Mouse (Mus musculus) liver, adult 2 months (tissue): ENCODE results near the gene Nova2. TPM values are rescaled to one million over a fixed set of nuclear protein-coding genes. Genes with fewer than 3 reads are reported as not detected.

Experiments used
- DNase-seq: peaks from one replicate; pipeline ENCODE4 v3.0.0-alpha.2; 2011; ENCODE audit warnings: low read depth, low spot score; ENCODE audit errors: extremely low read depth
- H3K27ac ChIP-seq: fragments of 200-500 bp; replicated peaks from 2 replicates; pipeline ENCODE4 v1.5.1; 2012; ENCODE audit warnings: low read depth, mild to moderate bottlenecking, control low read depth, inconsistent platforms, low read length; ENCODE audit not compliant: insufficient read depth
- H3K27me3 ChIP-seq: fragments of 200-500 bp; 2 replicates; pipeline ENCODE4 v1.6.1; 2012; ENCODE audit warnings: mild to moderate bottlenecking, moderate library complexity, low read length, inconsistent platforms; ENCODE audit not compliant: control insufficient read depth, insufficient read depth
- H3K36me3 ChIP-seq: fragments of 200-500 bp; 2 replicates; pipeline ENCODE4 v1.6.1; 2012; ENCODE audit warnings: low read length, inconsistent platforms; ENCODE audit not compliant: control insufficient read depth, insufficient read depth
- H3K4me1 ChIP-seq: fragments of 200-500 bp; 2 replicates; pipeline ENCODE4 v1.6.1; 2011; ENCODE audit warnings: low read length; ENCODE audit not compliant: control insufficient read depth, insufficient read depth
- H3K4me3 ChIP-seq: fragments of 200-500 bp; 2 replicates; pipeline ENCODE4 v1.5.1; 2011; ENCODE audit warnings: low read depth, mild to moderate bottlenecking, control low read depth, low read length, moderate library complexity; ENCODE audit not compliant: insufficient read depth
- H3K79me2 ChIP-seq: fragments of 200-500 bp; 2 replicates; pipeline ENCODE4 v1.6.1; 2012; ENCODE audit warnings: inconsistent platforms, mild to moderate bottlenecking, low read length, moderate library complexity; ENCODE audit not compliant: control insufficient read depth, insufficient read depth
- H3K9ac ChIP-seq: fragments of 200-500 bp; 2 replicates; pipeline ENCODE4 v1.6.1; 2012; ENCODE audit warnings: low read depth, mild to moderate bottlenecking, control low read depth, inconsistent platforms, low read length
- CTCF ChIP-seq: fragments of 200-500 bp; IDR thresholded peaks from 2 replicates; pipeline ENCODE4 v1.5.1; 2011; ENCODE audit warnings: low read depth, low read length, control low read depth
- POLR2A ChIP-seq: fragments of 200-500 bp; IDR thresholded peaks from 2 replicates; pipeline ENCODE4 v1.6.1; 2011; ENCODE audit warnings: low read length, control low read depth; ENCODE audit not compliant: insufficient read depth; ENCODE audit errors: extremely low read depth
- WGBS: fragments of 180-500 bp; shearing (Covaris S2); methylation state at CpG from one replicate; pipeline ENCODE4 v1.1.7; 2018; 5-methylcytosine and 5-hydroxymethylcytosine counted together
- polyA plus RNA-seq: library from polyadenylated mRNA; depleted of rRNA; stranded (reverse); fragments of >200 nt; gene quantifications from 2 replicates; pipeline ENCODE4 v1.2.3, GENCODE M21; 2012
- total RNA-seq: library from RNA; depleted of rRNA; stranded (reverse); fragments of >200 nt; gene quantifications from 2 replicates; pipeline ENCODE4 v1.2.3, GENCODE M21; 2014

Nova2 gene
- total and polyA plus RNA-seq, 2 experiments, result 0.09 to 0.24 TPM

DNA sequence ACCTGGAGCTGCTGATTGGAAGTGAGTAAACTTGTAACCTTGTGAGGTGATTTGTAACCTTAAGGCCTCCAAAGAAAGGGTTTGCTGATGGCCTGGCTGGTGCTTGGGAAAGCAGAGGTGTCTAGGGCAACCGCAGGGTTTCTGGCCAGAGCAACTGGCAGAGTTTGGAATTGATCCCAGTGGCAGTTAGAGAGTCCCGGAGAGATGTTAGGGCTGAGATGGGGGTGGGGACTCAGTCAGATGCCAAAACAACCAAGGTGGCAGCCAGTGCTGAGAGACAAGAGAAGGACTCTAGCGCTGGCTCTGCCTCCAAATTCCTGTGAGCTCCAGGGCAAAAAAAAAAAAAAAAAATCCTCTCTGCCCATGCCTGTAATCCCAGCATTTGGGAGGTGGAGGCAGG is 7.8 kb upstream of the Nova2 start:
- H3K27me3 ChIP-seq, result no peaks in the 10 kb centered on the region
- DNase-seq, result no peak
- no peaks in the 10 kb centered on the region for H3K36me3 ChIP-seq
- H3K27ac ChIP-seq, result no peak overlapping the region
- 25% methylated on average over 3 of the region's 3 CpGs for WGBS
- H3K9ac ChIP-seq, result no peak overlapping the region
- no peaks in the 10 kb centered on the region; the same call in 1 of the 2 replicates for H3K4me1 ChIP-seq
- no peaks in the 10 kb centered on the region for H3K79me2 ChIP-seq
- no peak for TF ChIP-seq POLR2A
- no peak for TF ChIP-seq CTCF
- no peak overlapping the region for H3K4me3 ChIP-seq

DNA sequence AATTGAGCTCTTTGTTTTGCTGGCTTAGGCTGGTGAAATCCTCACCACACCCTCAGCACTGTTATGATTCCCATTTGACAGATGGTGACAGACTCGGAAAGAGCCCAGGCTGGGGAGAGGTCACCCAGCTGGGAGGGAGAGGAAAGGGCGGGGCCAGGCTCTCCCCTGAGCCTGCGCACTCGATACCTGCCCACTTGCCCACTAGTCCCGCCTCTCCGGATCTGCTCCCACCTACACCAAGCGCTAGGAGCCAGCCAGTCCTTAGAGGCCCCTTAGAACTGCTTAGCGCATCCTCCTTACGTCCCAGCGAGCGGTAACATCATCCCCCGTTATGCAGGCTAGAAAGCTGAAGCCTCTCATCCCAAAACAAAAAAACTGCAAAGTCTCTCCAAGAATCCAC is 4.6 kb upstream of the Nova2 start:
- no peak overlapping the region for H3K27ac ChIP-seq
- no peaks in the 10 kb centered on the region for H3K36me3 ChIP-seq
- H3K79me2 ChIP-seq, result no peaks in the 10 kb centered on the region
- no peaks in the 10 kb centered on the region; the same call in 1 of the 2 replicates for H3K4me1 ChIP-seq
- TF ChIP-seq POLR2A, result no peak
- TF ChIP-seq CTCF, result no peak
- no peak overlapping the region for H3K9ac ChIP-seq
- H3K27me3 ChIP-seq, result peaks cover 17% of the 10 kb centered on the region
- H3K4me3 ChIP-seq, result no peak overlapping the region
- no peak for DNase-seq
- WGBS, result 4% methylated on average over 12 of the region's 12 CpGs

DNA sequence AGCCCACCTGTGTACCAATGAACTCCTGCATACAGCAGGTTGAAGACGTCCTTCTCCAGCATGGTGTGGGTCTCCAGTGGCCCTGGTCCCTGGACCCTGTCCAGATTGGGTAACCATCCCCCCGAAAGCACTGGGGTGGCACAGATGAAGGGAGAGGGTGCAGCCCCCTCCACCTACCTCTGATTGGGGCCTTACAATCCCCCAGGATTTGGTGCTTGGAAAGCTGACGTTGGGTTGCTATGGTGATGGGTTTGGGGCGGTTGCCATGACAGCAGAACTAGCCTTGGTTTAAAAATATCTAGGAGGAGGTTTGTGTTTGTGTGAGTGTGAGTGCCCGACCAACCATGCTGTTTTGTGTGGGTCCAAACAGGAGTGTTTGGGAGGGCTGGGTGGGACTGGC is 2.9 kb upstream of the Nova2 start:
- Histone ChIP-seq H3K36me3 (no peaks in the 10 kb centered on the region), H3K9ac (no peak overlapping the region), H3K79me2 (no peaks in the 10 kb centered on the region), H3K27me3 (peaks cover 21% of the 10 kb centered on the region), H3K4me1 (no peaks in the 10 kb centered on the region; the same call in 1 of the 2 replicates), H3K27ac (no peak overlapping the region), H3K4me3 (no peak overlapping the region)
- TF ChIP-seq CTCF (no peak), POLR2A (no peak)
- no peak for DNase-seq
- 51% methylated on average over 5 of the region's 5 CpGs for WGBS

DNA sequence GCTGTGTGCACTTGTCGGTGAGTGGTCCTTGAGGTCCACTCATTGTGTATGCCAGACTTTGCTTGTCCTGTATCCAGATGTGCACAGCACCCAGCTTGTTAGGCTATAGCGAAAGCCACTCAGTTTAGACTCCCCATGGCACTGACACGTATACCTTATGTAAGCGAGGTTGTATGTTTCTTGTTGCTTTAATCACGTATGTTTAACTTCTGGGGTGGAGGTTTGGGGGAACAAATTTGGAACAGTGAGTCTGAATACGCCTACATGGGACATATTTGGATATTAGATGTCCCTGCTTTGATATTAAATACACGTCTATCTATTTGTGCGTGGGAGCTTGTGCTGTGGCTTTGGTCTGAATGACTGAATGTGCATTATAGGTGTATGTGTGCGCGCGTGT is 2.4 kb upstream of the Nova2 start:
- Histone ChIP-seq H3K4me1 (no peaks in the 10 kb centered on the region; the same call in 1 of the 2 replicates), H3K4me3 (no peak overlapping the region), H3K9ac (no peak overlapping the region), H3K27ac (no peak overlapping the region), H3K27me3 (peaks cover 21% of the 10 kb centered on the region), H3K79me2 (no peaks in the 10 kb centered on the region), H3K36me3 (no peaks in the 10 kb centered on the region)
- no peak for DNase-seq
- WGBS, result 76% methylated on average over 11 of the region's 11 CpGs
- TF ChIP-seq POLR2A, result no peak
- no peak for TF ChIP-seq CTCF

DNA sequence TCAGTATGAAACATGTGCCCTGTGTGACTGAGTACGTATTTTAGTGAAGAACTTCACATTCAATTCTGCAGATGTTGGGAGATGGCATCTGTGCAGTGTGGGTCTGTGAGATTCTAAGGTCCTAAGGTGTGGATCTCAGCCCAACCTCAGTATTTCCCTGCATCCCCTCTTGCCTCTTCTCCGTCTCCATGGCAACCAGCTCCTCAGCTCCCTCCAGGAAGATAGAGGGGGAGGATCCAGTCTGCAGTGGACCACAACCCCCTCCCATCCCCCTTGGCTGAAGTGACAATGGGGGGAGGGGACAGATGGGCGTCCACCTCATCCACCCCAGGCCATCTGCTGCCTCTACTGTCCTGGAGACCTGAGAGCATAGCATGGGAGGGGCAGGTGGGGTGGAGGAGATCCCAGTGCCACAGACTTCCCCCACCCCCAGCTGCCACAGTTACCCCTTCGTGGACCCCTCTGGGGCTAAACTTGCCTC is 1.9 kb upstream of the Nova2 start:
- H3K4me3 ChIP-seq, result no peak overlapping the region
- no peak overlapping the region for H3K9ac ChIP-seq
- DNase-seq, result no peak
- TF ChIP-seq CTCF (no peak), POLR2A (no peak)
- H3K36me3 ChIP-seq, result no peaks in the 10 kb centered on the region
- 46% methylated on average over 4 of the region's 4 CpGs for WGBS
- no peaks in the 10 kb centered on the region; the same call in 1 of the 2 replicates for H3K4me1 ChIP-seq
- no peaks in the 10 kb centered on the region for H3K79me2 ChIP-seq
- H3K27ac ChIP-seq, result no peak overlapping the region
- peaks cover 21% of the 10 kb centered on the region for H3K27me3 ChIP-seq

DNA sequence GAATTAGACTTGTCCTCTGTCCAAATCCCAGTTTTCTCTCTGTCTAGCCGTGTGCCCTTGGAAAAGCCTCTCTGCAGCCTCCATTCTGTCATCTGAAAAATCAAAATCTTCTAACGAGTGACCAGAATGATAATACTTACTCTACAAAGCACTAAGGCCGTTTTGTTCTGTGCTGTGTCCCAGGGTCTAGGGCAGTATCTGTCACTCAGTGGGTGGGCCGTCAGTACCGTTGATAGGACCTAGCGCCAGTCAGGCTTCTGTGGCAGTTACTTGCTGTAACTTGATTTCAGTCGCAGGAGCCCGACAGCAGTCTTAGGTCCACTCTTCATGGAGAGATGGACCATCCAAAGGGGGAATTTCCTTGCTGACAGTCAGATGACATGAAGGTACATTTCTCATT is 1.4 kb upstream of the Nova2 start:
- no peak overlapping the region for H3K27ac ChIP-seq
- H3K79me2 ChIP-seq, result no peaks in the 10 kb centered on the region
- DNase-seq, result no peak
- WGBS, result 19% methylated on average over 8 of the region's 8 CpGs
- no peaks in the 10 kb centered on the region; the same call in 1 of the 2 replicates for H3K4me1 ChIP-seq
- no peak overlapping the region for H3K4me3 ChIP-seq
- no peak for TF ChIP-seq CTCF
- TF ChIP-seq POLR2A, result no peak
- H3K36me3 ChIP-seq, result no peaks in the 10 kb centered on the region
- peaks cover 21% of the 10 kb centered on the region for H3K27me3 ChIP-seq
- H3K9ac ChIP-seq, result no peak overlapping the region
